Mouse (Mus musculus) bone marrow macrophage, adult 2 months (primary cell): ENCODE data around the gene Dennd5a.

ENCODE experiments used
- CTCF ChIP-seq: IDR thresholded peaks from 2 replicates; pipeline ENCODE4 v1.5.1; 2012; ENCODE audit warnings: low read depth, mild to moderate bottlenecking, low read length, moderate library complexity
- POLR2A ChIP-seq: IDR thresholded peaks from 2 replicates; pipeline ENCODE4 v1.6.1; 2012; ENCODE audit warnings: mild to moderate bottlenecking, low read depth, low read length, borderline replicate concordance

GRCm38 (mm10) chr7:109844100-109844499 lies 116.2 kb downstream of the Dennd5a start:
- TF ChIP-seq POLR2A (no peak), CTCF (no peak)
